Mouse (Mus musculus) CH12.LX (cell line): ENCODE measurements around the gene Creb5. TPM values are rescaled to one million over a fixed set of nuclear protein-coding genes. Genes with fewer than 3 reads are reported as not detected.

Experiments used
- DNase-seq: peaks from one replicate; pipeline ENCODE4 v3.0.0-alpha.2; 2013; ENCODE audit errors: extremely low read depth
- H3K27ac ChIP-seq: 2 replicates; pipeline ENCODE4 v1.5.1; 2012; ENCODE audit warnings: low read depth, mild to moderate bottlenecking, control low read depth, moderate library complexity; ENCODE audit not compliant: insufficient read depth
- H3K27me3 ChIP-seq: replicated peaks from 2 replicates; pipeline ENCODE3; 2012; ENCODE audit warnings: inconsistent platforms
- H3K36me3 ChIP-seq, 2 experiments: replicated peaks in 1 of 2; 2 replicates each; pipeline versions ENCODE3 to v1.6.1; 2012; ENCODE audit warnings: inconsistent platforms in 1 of 2, low read length in 1 of 2, mild to moderate bottlenecking in 1 of 2, mixed read lengths in 1 of 2, moderate library complexity in 1 of 2; ENCODE audit not compliant: control insufficient read depth in 1 of 2, insufficient read depth in 1 of 2
- H3K4me1 ChIP-seq, 2 experiments: 2 replicates each; pipeline ENCODE4 v1.6.1; 2012; ENCODE audit warnings: inconsistent platforms in 1 of 2, moderate library complexity in 1 of 2; ENCODE audit not compliant: insufficient read depth in 2 of 2, control insufficient read depth in 1 of 2
- H3K4me2 ChIP-seq: 2 replicates; pipeline ENCODE4 v1.6.1; 2012; ENCODE audit warnings: low read depth, mild to moderate bottlenecking, control low read depth; ENCODE audit not compliant: poor library complexity, insufficient read depth, severe bottlenecking
- H3K4me3 ChIP-seq, 3 experiments: fragments of 150-350 bp in 1 of 3; sonication (generic) in 1 of 3; replicated peaks in 1 of 3; 2 replicates each; pipeline versions ENCODE3 to v1.5.1; 2011 to 2012; ENCODE audit warnings: low read depth in 2 of 3, low read length in 2 of 3, mild to moderate bottlenecking in 2 of 3, moderate library complexity in 2 of 3, control low read depth in 1 of 3, improper control_type of control experiment in 1 of 3, inconsistent platforms in 1 of 3, mixed read lengths in 1 of 3; ENCODE audit not compliant: poor library complexity in 1 of 3
- H3K79me2 ChIP-seq: replicated peaks from 2 replicates; pipeline ENCODE4 v1.6.1; 2012; ENCODE audit warnings: mild to moderate bottlenecking, moderate library complexity; ENCODE audit not compliant: control insufficient read depth, poor library complexity, insufficient read depth, severe bottlenecking; ENCODE audit errors: extremely low read depth
- H3K9ac ChIP-seq: 2 replicates; pipeline ENCODE4 v1.6.1; 2012; ENCODE audit warnings: low read depth, mild to moderate bottlenecking, control low read depth, moderate library complexity; ENCODE audit not compliant: insufficient read depth
- H3K9me3 ChIP-seq: replicated peaks from 2 replicates; pipeline ENCODE3; 2012; ENCODE audit warnings: low read length, inconsistent platforms, mixed read lengths
- CTCF ChIP-seq, 2 experiments: IDR thresholded peaks in 1 of 2; conservative IDR thresholded peaks in 1 of 2; 2 replicates each; pipeline ENCODE4 v1.5.1; 2011 to 2012; ENCODE audit warnings: low read depth in 2 of 2, low read length in 2 of 2, improper control_type of control experiment in 1 of 2, inconsistent platforms in 1 of 2, mild to moderate bottlenecking in 1 of 2, moderate library complexity in 1 of 2
- ELF1 ChIP-seq: IDR thresholded peaks from 2 replicates; pipeline ENCODE4 v1.6.1; 2014; ENCODE audit warnings: low read depth, mild to moderate bottlenecking, inconsistent platforms, low read length, improper control_type of control experiment
- EP300 ChIP-seq: IDR thresholded peaks from 2 replicates; pipeline ENCODE4 v1.6.1; 2011; ENCODE audit warnings: low read length, improper control_type of control experiment
- IRF4 ChIP-seq: IDR thresholded peaks from 2 replicates; pipeline ENCODE4 v1.6.1; 2014; ENCODE audit warnings: low read depth, mild to moderate bottlenecking, inconsistent platforms, low read length, improper control_type of control experiment
- JUN ChIP-seq: IDR thresholded peaks from 2 replicates; pipeline ENCODE4 v1.6.1; 2011; ENCODE audit warnings: low read depth, mild to moderate bottlenecking, low read length, improper control_type of control experiment, moderate library complexity; ENCODE audit not compliant: insufficient read depth
- JUND ChIP-seq: conservative IDR thresholded peaks from 2 replicates; pipeline ENCODE4 v1.6.1; 2011; ENCODE audit warnings: low read depth, low read length, improper control_type of control experiment
- KAT2A ChIP-seq: IDR thresholded peaks from 2 replicates; pipeline ENCODE4 v1.6.1; 2012; ENCODE audit warnings: low read length, improper control_type of control experiment, inconsistent platforms; ENCODE audit not compliant: insufficient replicate concordance
- MAX ChIP-seq: IDR thresholded peaks from 2 replicates; pipeline ENCODE4 v1.6.1; 2011; ENCODE audit warnings: low read length, improper control_type of control experiment
- MXI1 ChIP-seq: IDR thresholded peaks from 2 replicates; pipeline ENCODE4 v1.6.1; 2011; ENCODE audit warnings: mild to moderate bottlenecking, low read depth, low read length, improper control_type of control experiment
- NELFE ChIP-seq: IDR thresholded peaks from 2 replicates; pipeline ENCODE4 v1.6.1; 2011; ENCODE audit warnings: low read depth, low read length, improper control_type of control experiment
- PAX5 ChIP-seq: IDR thresholded peaks from 2 replicates; pipeline ENCODE4 v1.6.1; 2012; ENCODE audit warnings: low read length, inconsistent platforms, mixed read lengths
- POLR2A ChIP-seq: IDR thresholded peaks from 2 replicates; pipeline ENCODE4 v1.6.1; 2011; ENCODE audit warnings: low read depth, mild to moderate bottlenecking, improper control_type of control experiment, low read length
- POLR2AphosphoS2 ChIP-seq: IDR thresholded peaks from 2 replicates; pipeline ENCODE4 v1.6.1; 2011; ENCODE audit warnings: low read depth, low read length, improper control_type of control experiment
- RAD21 ChIP-seq: IDR thresholded peaks from 2 replicates; pipeline ENCODE4 v1.6.1; 2011; ENCODE audit warnings: low read depth, mild to moderate bottlenecking, low read length, improper control_type of control experiment, moderate library complexity
- RCOR1 ChIP-seq: conservative IDR thresholded peaks from 2 replicates; pipeline ENCODE4 v1.6.1; 2012; ENCODE audit warnings: low read depth, mild to moderate bottlenecking, inconsistent platforms, low read length, improper control_type of control experiment
- SMC3 ChIP-seq: IDR thresholded peaks from 2 replicates; pipeline ENCODE4 v1.6.1; 2011; ENCODE audit warnings: low read depth, low read length, improper control_type of control experiment
- TBP ChIP-seq: conservative IDR thresholded peaks from 2 replicates; pipeline ENCODE4 v1.6.1; 2011; ENCODE audit warnings: low read depth, low read length, improper control_type of control experiment
- TCF12 ChIP-seq: IDR thresholded peaks from 2 replicates; pipeline ENCODE4 v1.6.1; 2014; ENCODE audit warnings: low read depth, mild to moderate bottlenecking, inconsistent platforms, low read length, improper control_type of control experiment
- UBTF ChIP-seq: IDR thresholded peaks from 2 replicates; pipeline ENCODE4 v1.6.1; 2012; ENCODE audit warnings: low read depth, mild to moderate bottlenecking, inconsistent platforms, low read length, improper control_type of control experiment, moderate library complexity
- USF1 ChIP-seq: IDR thresholded peaks from 2 replicates; pipeline ENCODE4 v1.6.1; 2014; ENCODE audit warnings: low read depth, mild to moderate bottlenecking, inconsistent platforms, low read length, improper control_type of control experiment
- ZC3H11A ChIP-seq: IDR thresholded peaks from 2 replicates; pipeline ENCODE4 v1.6.1; 2012; ENCODE audit warnings: low read depth, mild to moderate bottlenecking, inconsistent platforms, low read length, improper control_type of control experiment
- dilution Hi-C: fragments of 300-500 bp; cut with MboI; formaldehyde crosslinking; loops from 2 replicates; pipeline ENCODE4 v1.14.3; 2020; ENCODE audit warnings: low sequenced_read_pairs; ENCODE audit not compliant: extremely low pct_unique_long_range_greater_than_20kb, extremely low pct_ligation_motif_present
- in situ Hi-C: fragments of 300-500 bp; cut with MboI; formaldehyde crosslinking; loops from 3 replicates; pipeline ENCODE4 v1.14.3; 2019; ENCODE audit warnings: low sequenced_read_pairs, low pct_ligation_motif_present, low pct_unique_long_range_greater_than_20kb, mixed read lengths
- polyA plus RNA-seq: library from polyadenylated mRNA; unstranded; fragments of >175 nt; gene quantifications from 2 replicates; pipeline ENCODE4 v1.2.1, GENCODE M21; 2012; ENCODE audit warnings: low read depth; ENCODE audit not compliant: insufficient read length
- total RNA-seq, 2 experiments: library from RNA; depleted of rRNA; stranded (reverse); fragments of 300-350 nt in 1 of 2; fragments of >200 nt in 1 of 2; gene quantifications; 2 replicates each; pipeline ENCODE4 v1.2.3; 2012 to 2014

Creb5 gene
- total and polyA plus RNA-seq, 3 experiments, result 0.68 to 2.1 (median 0.86) TPM

- H3K27ac ChIP-seq, result no peak overlapping the region
- no peak overlapping the region for H3K4me2 ChIP-seq
- no peak overlapping the region for H3K9ac ChIP-seq
- no peak overlapping the region for H3K4me3 ChIP-seq
- dilution Hi-C loops (no loop called here), in situ Hi-C loops (no loop called here)
- no peaks in the 10 kb centered on the region for H3K79me2 ChIP-seq
- peaks cover 3 to 9% of the 10 kb centered on the region in 2 experiments; a peak in 3 of 4 replicates for H3K4me1 ChIP-seq
- no peaks in the 10 kb centered on the region for H3K27me3 ChIP-seq
- no peaks in the 10 kb centered on the region for H3K36me3 ChIP-seq
- TF ChIP-seq MXI1 (no peak), MAX (no peak), SMC3 (peak; percentile 52), IRF4 (no peak), JUN (no peak), RAD21 (peak; percentile 49), CTCF (conservative IDR thresholded peaks at IDR 0.05 in 1 of 2, IDR thresholded peaks at IDR 0.05 in 1 of 2; ENCODE audit: low read depth in 2 of 2, low read length in 2 of 2) (peak in 1 of 2 experiments; percentile 34; a peak in 2 of 4 replicates)
- no peak for DNase-seq
- no peaks in the 10 kb centered on the region for H3K9me3 ChIP-seq
Observed at GRCm38 (mm10) chr6:53526460-53526859, 239.4 kb downstream of the Creb5 start.

- Histone ChIP-seq H3K27me3 (no peaks in the 10 kb centered on the region), H3K4me1 (0 out of 4 replicates have a peak, but pooled peaks cover 0 to 4% of the 10 kb centered on the region in 2 experiments), H3K9me3 (no peaks in the 10 kb centered on the region), H3K27ac (no peak overlapping the region), H3K9ac (no peak overlapping the region), H3K36me3 (no peaks in the 10 kb centered on the region)
- in situ Hi-C loops, result no loop called here
- no peak for DNase-seq
- no peak for TF ChIP-seq POLR2AphosphoS2
- TF ChIP-seq RAD21, result no peak
- no peak for TF ChIP-seq JUN
- no peak for TF ChIP-seq RCOR1
- TF ChIP-seq EP300, result no peak
- TF ChIP-seq KAT2A, result no peak
- no peak for TF ChIP-seq USF1
- no peak for TF ChIP-seq CTCF (conservative IDR thresholded peaks at IDR 0.05 in 1 of 2, IDR thresholded peaks at IDR 0.05 in 1 of 2; ENCODE audit: low read depth in 2 of 2, low read length in 2 of 2)
- no peak for TF ChIP-seq MAX
- TF ChIP-seq ZC3H11A, result no peak
- no peak for TF ChIP-seq TBP
- no peak for TF ChIP-seq UBTF
- TF ChIP-seq PAX5, result no peak
- no peak for TF ChIP-seq ELF1
- TF ChIP-seq TCF12, result no peak
- TF ChIP-seq NELFE, result no peak
- no peak for TF ChIP-seq MXI1
- TF ChIP-seq POLR2A, result no peak
- no peak for TF ChIP-seq JUND
- TF ChIP-seq, all 38 proteins: peak for 0
- dilution Hi-C loops, result no loop called here
- H3K4me3 ChIP-seq, result no peak overlapping the region
- H3K79me2 ChIP-seq, result no peaks in the 10 kb centered on the region
- H3K4me2 ChIP-seq, result no peak overlapping the region
Observed at GRCm38 (mm10) chr6:53530742-53531141, 243.7 kb downstream of the Creb5 start.
